Mouse (Mus musculus): Measurements from ENCODE around the gene Mad2l2.
"Not testable (repeated sequence)": the region's sequence is repeated elsewhere in the genome, so short reads cannot be mapped to it uniquely, and the experiment has no call there.

GRCm38 (mm10) chr4:148188767-148189166 is 58.6 kb downstream of the Mad2l2 start:
- not testable (repeated sequence) for TF ChIP-seq CTCF (conservative IDR thresholded peaks at IDR 0.05; ENCODE audit: low read length); NANOG (IDR thresholded peaks at IDR 0.05; ENCODE audit: borderline replicate concordance, low read length)
